Mouse (Mus musculus) urinary bladder, adult 18-20 months (tissue): Measurements from ENCODE around the gene Lrrk1.
"Not testable (repeated sequence)": the region's sequence is repeated elsewhere in the genome, so short reads cannot be mapped to it uniquely, and the experiment has no call there.

Experiments
- DNase-seq, 2 experiments: peaks; one replicate each; pipeline ENCODE4 v3.0.0; 2022; ENCODE audit warnings: low spot score in 2 of 2, mixed read lengths in 2 of 2

The Lrrk1 gene

GRCm38 (mm10) chr7:66195881-66196280 is 192.3 kb downstream of the Lrrk1 start:
- DNase-seq, result no peak

DNA sequence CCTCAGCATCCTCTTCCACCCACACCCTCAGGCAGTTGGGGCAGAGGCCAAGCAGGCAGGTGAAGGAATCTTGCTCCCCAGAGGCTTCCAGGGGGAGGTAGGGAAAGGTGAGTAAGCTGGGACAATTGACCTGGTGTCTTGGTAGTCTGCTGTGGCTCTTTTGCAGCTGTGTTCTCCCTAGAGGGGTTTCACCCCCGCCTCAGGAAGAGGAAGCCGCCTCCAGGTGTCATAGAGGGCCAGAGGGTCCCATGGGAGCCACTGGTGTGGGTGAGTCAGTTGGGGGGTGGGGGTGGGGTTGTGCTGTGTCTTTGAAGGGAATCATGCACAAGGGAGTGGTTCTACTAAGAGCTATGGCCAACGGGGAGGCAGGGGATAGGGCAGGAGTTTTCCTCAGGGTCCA is 193.6 kb downstream of the Lrrk1 start:
- no peak for DNase-seq

- DNase-seq, result not testable (repeated sequence)
Observed at GRCm38 (mm10) chr7:66190385-66190784, 197.8 kb downstream of the Lrrk1 start.

- no peak for DNase-seq
Observed at GRCm38 (mm10) chr7:66187581-66188231, 200.4 kb downstream of the Lrrk1 start.

GRCm38 (mm10) chr7:66185370-66185769 is 202.8 kb downstream of the Lrrk1 start:
- no peak for DNase-seq

DNA sequence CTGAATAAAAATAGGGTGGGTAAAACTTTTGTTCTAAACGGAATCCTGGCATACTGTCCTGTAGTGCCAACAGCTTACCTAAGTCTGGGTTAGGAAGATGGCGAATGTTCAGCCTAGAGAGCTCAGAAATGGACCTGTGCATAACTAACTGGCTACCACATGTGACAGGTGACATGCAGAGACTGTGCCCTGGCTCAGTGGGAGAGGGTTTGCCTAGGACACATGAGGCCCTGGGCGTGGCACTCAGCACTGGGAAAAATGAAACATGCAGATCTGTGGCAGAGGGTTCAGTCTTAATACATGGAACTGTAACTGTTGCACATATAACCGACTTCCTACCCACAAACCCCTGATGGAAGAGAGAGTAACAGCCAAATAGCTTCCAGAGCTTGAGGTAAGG is 204.1 kb downstream of the Lrrk1 start:
- no peak for DNase-seq

DNA sequence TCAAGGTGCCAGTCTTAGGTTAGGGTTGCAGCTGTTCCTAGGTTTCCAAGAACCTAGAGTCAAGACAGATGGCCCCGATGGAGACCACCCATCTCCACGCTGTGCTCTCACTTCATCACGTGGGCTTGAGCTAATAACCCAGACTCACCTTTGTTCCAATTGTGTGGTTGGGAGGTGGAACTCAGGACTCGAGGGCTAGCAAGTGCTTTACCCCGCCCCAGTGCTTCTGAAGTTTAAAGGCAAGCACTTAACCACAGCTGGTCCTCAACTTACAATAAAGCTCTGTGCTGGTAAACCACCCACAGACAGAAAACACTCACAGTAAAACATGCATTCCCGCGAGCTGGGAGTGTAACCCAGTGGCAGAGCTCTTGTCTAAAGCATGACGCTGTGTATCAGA is 204.7 kb downstream of the Lrrk1 start:
- no peak for DNase-seq

GRCm38 (mm10) chr7:66182075-66182715 is 206.0 kb downstream of the Lrrk1 start:
- no peak for DNase-seq

GRCm38 (mm10) chr7:66180711-66181365 is 207.3 kb downstream of the Lrrk1 start:
- no peak for DNase-seq

DNA sequence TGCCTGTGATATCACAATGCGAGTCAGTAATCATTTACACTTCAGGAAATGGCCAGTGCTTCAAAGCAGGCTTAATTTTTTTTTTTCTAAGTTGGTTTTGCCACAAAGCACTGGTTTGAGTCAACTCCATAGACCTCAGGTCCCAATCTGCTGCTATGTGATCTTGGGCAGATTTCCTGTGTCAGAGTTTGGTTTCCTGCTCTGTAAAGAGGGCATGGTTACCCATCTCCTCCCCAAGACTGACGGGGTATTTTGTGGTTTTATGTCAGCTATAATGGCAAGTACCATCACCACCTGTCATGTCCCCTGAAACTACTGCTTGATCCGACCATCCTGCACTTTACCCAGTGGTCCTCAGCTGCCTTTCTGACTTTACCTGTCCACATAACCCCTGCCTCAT is 207.9 kb downstream of the Lrrk1 start:
- no peak for DNase-seq

GRCm38 (mm10) chr7:66179711-66180110 is 208.4 kb downstream of the Lrrk1 start:
- DNase-seq, result no peak

- DNase-seq, result no peak
Observed at GRCm38 (mm10) chr7:66179120-66179581, 209.0 kb downstream of the Lrrk1 start.

DNA sequence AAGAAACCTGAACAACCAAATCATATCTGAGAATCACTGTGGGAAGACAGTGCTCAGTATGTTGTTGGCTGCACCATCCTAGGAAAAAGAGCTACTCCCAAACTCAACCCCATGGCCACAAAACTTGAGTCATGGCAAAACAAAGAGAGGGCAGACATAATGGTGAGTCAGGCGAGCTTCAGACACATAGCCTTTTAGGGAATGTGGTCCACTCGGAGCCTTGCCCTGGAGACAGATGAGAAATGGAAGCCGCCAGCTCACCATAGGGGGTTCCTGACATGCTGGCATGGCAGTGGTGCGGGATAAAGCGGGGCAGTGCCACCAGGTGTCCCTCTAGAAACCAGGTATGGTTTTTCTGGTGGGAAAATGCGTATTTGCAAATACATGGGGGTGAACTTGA is 210.0 kb downstream of the Lrrk1 start:
- DNase-seq, result no peak

- DNase-seq, result no peak
Observed at GRCm38 (mm10) chr7:66176929-66177328, 211.2 kb downstream of the Lrrk1 start.
